Comparison of ENCODE assay signal across 8 mouse cellular contexts in the genomic region with DNA sequence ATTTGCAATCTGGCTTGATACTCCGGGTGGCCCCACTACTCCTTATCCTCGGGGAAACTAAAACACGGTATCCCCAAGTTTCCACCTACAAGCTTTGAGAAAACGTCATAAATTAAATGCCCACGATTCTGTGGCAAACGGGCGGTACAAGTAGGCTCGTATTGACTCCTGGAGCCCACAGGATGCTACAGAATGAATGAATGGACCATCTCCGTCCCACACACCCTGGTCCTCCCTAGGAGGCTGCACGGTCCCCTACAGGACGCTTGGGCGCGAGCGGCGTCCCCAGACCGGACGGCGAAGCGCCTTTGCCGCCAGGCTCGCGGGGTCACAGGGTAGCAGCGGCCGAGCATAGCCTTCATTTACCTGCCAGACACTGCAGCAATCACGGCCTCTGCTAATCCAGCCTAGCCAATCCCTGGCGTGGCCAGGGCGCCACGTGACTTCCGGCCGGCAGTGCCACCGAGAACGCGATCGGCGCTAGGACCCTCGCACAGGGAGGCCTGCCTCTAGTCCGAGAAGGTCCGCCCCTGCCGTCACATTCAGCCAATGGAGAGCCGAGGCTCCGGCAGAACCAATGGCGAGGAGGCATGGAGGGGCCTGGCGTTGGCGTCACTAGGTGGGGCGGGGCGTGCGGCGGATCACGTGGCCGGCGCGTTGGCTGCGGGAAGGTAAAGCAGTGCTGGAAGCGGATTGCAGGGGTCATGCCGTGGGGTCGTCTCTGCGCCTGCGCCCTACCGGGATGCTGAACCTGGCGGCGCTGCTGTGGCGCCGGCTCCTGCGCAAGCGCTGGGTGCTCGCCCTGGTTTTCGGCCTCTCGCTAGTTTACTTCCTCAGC. TPM values are rescaled to one million over a fixed set of nuclear protein-coding genes. Genes with fewer than 3 reads are reported as not detected.
DNase-seq lines count a peak whose midpoint lies in the region; ATAC-seq and TF ChIP-seq lines count a peak whose summit lies in the region.

A gene (minus strand): TSS at position 511 of the 838 bp plus-strand sequence.
A gene (plus strand): TSS at position 622 of the 838 bp plus-strand sequence.

- H3K79me2 ChIP-seq in C2C12 (ENCODE audit: control insufficient read depth, insufficient read depth) (peaks cover 8% of the 10 kb centered on the region), myocyte (ENCODE audit: control insufficient read depth, insufficient read depth) (peaks cover 5% of the 10 kb centered on the region)
- H3K79me2 ChIP-seq in liver, adult 2 months (ENCODE audit: control insufficient read depth, insufficient read depth, low read length), result peaks cover 2% of the 10 kb centered on the region; the same call in 1 of the 2 replicates

- under 1% methylated on average over 68 of the region's 68 CpGs for WGBS in heart, embryonic 11.5 days (ENCODE audit: insufficient replicate concordance)
- under 1% methylated on average over 68 of the region's 68 CpGs for WGBS in kidney, embryonic 16.5 days
- under 1% methylated on average over 68 of the region's 68 CpGs for WGBS in liver, adult 2 months

- no peaks in the 10 kb centered on the region for H3K27me3 ChIP-seq in C2C12 (ENCODE audit: control insufficient read depth, insufficient read depth, insufficient read length)
- no peaks in the 10 kb centered on the region for H3K27me3 ChIP-seq in erythroblast, embryonic 14.5 days (ENCODE audit: control insufficient read depth)
- H3K27me3 ChIP-seq in heart, embryonic 11.5 days (ENCODE audit: control insufficient read depth, insufficient read depth, low read length), result no peaks in the 10 kb centered on the region
- no peaks in the 10 kb centered on the region for H3K27me3 ChIP-seq in kidney, embryonic 16.5 days (ENCODE audit: insufficient read depth, low read length)
- no peaks in the 10 kb centered on the region for H3K27me3 ChIP-seq in liver, adult 2 months (ENCODE audit: control insufficient read depth, insufficient read depth, low read length)
- H3K27me3 ChIP-seq in myocyte (ENCODE audit: control insufficient read depth, insufficient read depth, insufficient read length), result no peaks in the 10 kb centered on the region
- H3K27me3 ChIP-seq in splenic B cell, adult 2 months (ENCODE audit: control insufficient read depth, insufficient read depth, low read length, poor library complexity, severe bottlenecking), result no peaks in the 10 kb centered on the region

- no peaks in the 10 kb centered on the region for H3K36me3 ChIP-seq in C2C12 (ENCODE audit: control insufficient read depth, insufficient read depth)
- no peaks in the 10 kb centered on the region for H3K36me3 ChIP-seq in erythroblast, embryonic 14.5 days (ENCODE audit: control insufficient read depth)
- no peaks in the 10 kb centered on the region; the same call in 1 of the 2 replicates for H3K36me3 ChIP-seq in heart, embryonic 11.5 days (ENCODE audit: control insufficient read depth, insufficient read depth, low read length)
- H3K36me3 ChIP-seq in kidney, embryonic 16.5 days (ENCODE audit: insufficient read depth, low read length), result peaks cover 10% of the 10 kb centered on the region; the same call in 1 of the 2 replicates
- H3K36me3 ChIP-seq in liver, adult 2 months (ENCODE audit: control insufficient read depth, insufficient read depth, low read length), result no peaks in the 10 kb centered on the region
- no peaks in the 10 kb centered on the region for H3K36me3 ChIP-seq in myocyte (ENCODE audit: control insufficient read depth, insufficient read depth)
- peaks cover 3% of the 10 kb centered on the region; the same call in 1 of the 2 replicates for H3K36me3 ChIP-seq in splenic B cell, adult 2 months (ENCODE audit: control insufficient read depth, insufficient read depth, low read length, poor library complexity, severe bottlenecking)

- peak within 1 kb of the TSS; percentile 64 for H3K27ac ChIP-seq in heart, embryonic 11.5 days (ENCODE audit: low read depth, low read length)
- peak within 1 kb of the TSS; percentile 81 for H3K27ac ChIP-seq in kidney, embryonic 16.5 days (ENCODE audit: low read length)
- H3K27ac ChIP-seq in liver, adult 2 months (replicated peaks; ENCODE audit: insufficient read depth, low read depth, low read length), result peak within 1 kb of the TSS; percentile 69

- H3K9me3 ChIP-seq in erythroblast, embryonic 14.5 days (ENCODE audit: control insufficient read depth, low read length), result no peaks in the 10 kb centered on the region
- H3K9me3 ChIP-seq in heart, embryonic 11.5 days (replicated peaks; ENCODE audit: control insufficient read depth, low read length), result no peaks in the 10 kb centered on the region
- no peaks in the 10 kb centered on the region for H3K9me3 ChIP-seq in kidney, embryonic 16.5 days (ENCODE audit: low read length)

- H3K79me3 ChIP-seq in C2C12 (ENCODE audit: low read depth), result no peaks in the 10 kb centered on the region

- H3ac ChIP-seq in C2C12 (ENCODE audit: control insufficient read depth, insufficient read length, low read depth) (peak within 1 kb of the TSS; percentile 78), myocyte (ENCODE audit: control insufficient read depth, insufficient read length) (peak within 1 kb of the TSS; percentile 71)

- peak; percentile 100 for ATAC-seq in heart, embryonic 11.5 days (replicated peaks; ENCODE audit: insufficient number of reproducible peaks, low FRiP score, low TSS enrichment)
- peak; percentile 100 for ATAC-seq in kidney, embryonic 16.5 days (ENCODE audit: low FRiP score, low TSS enrichment)

- H3K4me1 ChIP-seq in erythroblast, embryonic 14.5 days (ENCODE audit: control insufficient read depth), result peaks cover 21% of the 10 kb centered on the region
- H3K4me1 ChIP-seq in heart, embryonic 11.5 days (ENCODE audit: control insufficient read depth, insufficient read depth, low read length), result peaks cover 11% of the 10 kb centered on the region
- H3K4me1 ChIP-seq in kidney, embryonic 16.5 days (ENCODE audit: insufficient read depth, low read length), result peaks cover 14% of the 10 kb centered on the region; the same call in 1 of the 2 replicates
- peaks cover 11% of the 10 kb centered on the region for H3K4me1 ChIP-seq in liver, adult 2 months (ENCODE audit: control insufficient read depth, insufficient read depth, low read length)

- TF ChIP-seq POLR2A in brain, embryonic 14.5 days (IDR thresholded peaks at IDR 0.05; ENCODE audit: borderline replicate concordance, extremely low read depth, insufficient read depth, insufficient read length, poor library complexity, severe bottlenecking), result peak; percentile 77
- peak; percentile 45 for TF ChIP-seq POLR2A in liver, adult 2 months (IDR thresholded peaks at IDR 0.05; ENCODE audit: extremely low read depth, insufficient read depth, low read length)
- peak; percentile 84 for TF ChIP-seq POLR2A in myocyte (IDR thresholded peaks at IDR 0.05; ENCODE audit: insufficient read length, low read depth)

- H3K9ac ChIP-seq in heart, embryonic 11.5 days (ENCODE audit: low read depth, low read length), result peak within 1 kb of the TSS; percentile 80
- peak within 1 kb of the TSS; percentile 85 for H3K9ac ChIP-seq in kidney, embryonic 16.5 days (replicated peaks; ENCODE audit: low read length)
- peak within 1 kb of the TSS; percentile 76 for H3K9ac ChIP-seq in liver, adult 2 months (ENCODE audit: low read depth, low read length)

- TF ChIP-seq CTCF in C2C12 (IDR thresholded peaks at IDR 0.05; ENCODE audit: control insufficient read depth, insufficient read depth, insufficient read length), result no peak
- no peak for TF ChIP-seq CTCF in brain, embryonic 14.5 days (IDR thresholded peaks at IDR 0.05; ENCODE audit: borderline replicate concordance, extremely low read depth, insufficient read depth, insufficient read length)
- peak; percentile 21; the same call in 1 of the 2 replicates for TF ChIP-seq CTCF in liver, adult 2 months (IDR thresholded peaks at IDR 0.05; ENCODE audit: low read depth, low read length)

- H3K4me3 ChIP-seq in C2C12 (ENCODE audit: insufficient read depth, poor library complexity, severe bottlenecking), result peak within 1 kb of the TSS; percentile 74
- peak within 1 kb of the TSS; percentile 74 for H3K4me3 ChIP-seq in erythroblast, embryonic 14.5 days (replicated peaks)
- H3K4me3 ChIP-seq in heart, embryonic 11.5 days (ENCODE audit: low read depth, low read length), result peak within 1 kb of the TSS; percentile 75
- H3K4me3 ChIP-seq in kidney, embryonic 16.5 days (ENCODE audit: low read length), result peak within 1 kb of the TSS; percentile 86
- H3K4me3 ChIP-seq in liver, adult 2 months (ENCODE audit: insufficient read depth, low read depth, low read length), result peak within 1 kb of the TSS; percentile 74
- peak within 1 kb of the TSS; percentile 53 for H3K4me3 ChIP-seq in myocyte

- peak within 1 kb of the TSS; percentile 88 for H3K4me2 ChIP-seq in heart, embryonic 11.5 days
- peak within 1 kb of the TSS; percentile 89 for H3K4me2 ChIP-seq in kidney, embryonic 16.5 days (replicated peaks; ENCODE audit: low read depth, low read length)
- H3K4me2 ChIP-seq in myocyte (ENCODE audit: low read depth), result peak within 1 kb of the TSS; percentile 97

- peak; percentile 100 for DNase-seq in brain, embryonic 14.5 days (ENCODE audit: low read depth)
- DNase-seq in liver, adult 2 months (ENCODE audit: extremely low read depth, low read depth, low spot score), result peak; percentile 95
- DNase-seq in splenic B cell, adult 2 months (ENCODE audit: low read depth, low spot score), result peak; percentile 99

TF ChIP-seq in C2C12, 6 proteins besides CTCF, POLR2A, EP300 and RAD21 (continues in another document):
- TF ChIP-seq CEBPB (IDR thresholded peaks at IDR 0.05; ENCODE audit: low read depth) (no peak), MAX (IDR thresholded peaks at IDR 0.05) (peak; percentile 80)

TF ChIP-seq in myocyte, 11 proteins besides CTCF, POLR2A, EP300 and RAD21 (continues in another document):
- TF ChIP-seq E2F4 (IDR thresholded peaks at IDR 0.05; ENCODE audit: insufficient read depth) (no peak), USF1 (IDR thresholded peaks at IDR 0.05; ENCODE audit: low read depth) (peak; percentile 91)

RNA-seq across cellular contexts. Expression of the first gene that starts in this region (rescaled TPM):
- 1.1 TPM for polyA plus RNA-seq in C2C12 (2012; fragmentation: generic; extraction: Trizol)
- polyA plus RNA-seq in brain, embryonic 14.5 days (2012; rRNA removed), result 79.6 and 97.9 TPM in 2 replicates
- polyA plus RNA-seq in erythroblast, embryonic 14.5 days (2012), result not detected in 2 replicates
- polyA plus RNA-seq in heart, embryonic 11.5 days (2014; fragmentation: Nextera tagmentation; extraction: Ambion mirVana), result 2.2 and 2.4 TPM in 2 replicates
- 2.8 and 3.3 TPM in 2 replicates for polyA plus RNA-seq in kidney, embryonic 16.5 days (2015; fragmentation: Nextera tagmentation; extraction: Ambion mirVana)
- total RNA-seq in liver, adult 2 months (2014; rRNA removed), result 0.81 and 1.2 TPM in 2 replicates
- polyA plus RNA-seq in liver, adult 2 months (2012; rRNA removed), result 0.26 and 0.50 TPM in 2 replicates
- 2.1 TPM for polyA plus RNA-seq in myocyte (2012; fragmentation: generic; extraction: Trizol)

RNA-seq across cellular contexts. Expression of the second gene that starts in this region (rescaled TPM):
- polyA plus RNA-seq in C2C12 (2012; fragmentation: generic; extraction: Trizol), result 5.9 TPM
- 20.2 and 22.7 TPM in 2 replicates for polyA plus RNA-seq in brain, embryonic 14.5 days (2012; rRNA removed)
- 0.01 TPM in 1 of 2 replicates, not detected in the other for polyA plus RNA-seq in erythroblast, embryonic 14.5 days (2012)
- polyA plus RNA-seq in heart, embryonic 11.5 days (2014; fragmentation: Nextera tagmentation; extraction: Ambion mirVana), result 5.9 and 7.6 TPM in 2 replicates
- polyA plus RNA-seq in kidney, embryonic 16.5 days (2015; fragmentation: Nextera tagmentation; extraction: Ambion mirVana), result 10.6 and 10.7 TPM in 2 replicates
- total RNA-seq in liver, adult 2 months (2014; rRNA removed), result 3.0 and 3.2 TPM in 2 replicates
- 3.9 and 5.0 TPM in 2 replicates for polyA plus RNA-seq in liver, adult 2 months (2012; rRNA removed)
- polyA plus RNA-seq in myocyte (2012; fragmentation: generic; extraction: Trizol), result 5.7 TPM

Comparison
In these comparisons a context has a peak if more than half of its experiments do, and no peak if none do; other contexts are left out.
1. Peak in every context shown above with its lines: DNase-seq, ATAC-seq, H3K4me3 ChIP-seq and H3K27ac ChIP-seq.
2. RNA of the first gene that starts in this region (polyA plus RNA-seq): 79.6 to 97.9 TPM in brain, embryonic 14.5 days; 2.8 to 3.3 TPM in kidney, embryonic 16.5 days, 2.2 to 2.4 TPM in heart, embryonic 11.5 days, 2.1 TPM in myocyte (single experiment), 1.1 TPM in C2C12 (single experiment), 0.26 to 0.50 TPM in liver, adult 2 months and not detected in erythroblast, embryonic 14.5 days; every median in the first group is over 10 times any median in the second.